25 mouse cellular contexts compared by ENCODE assay signal in the genomic region with DNA sequence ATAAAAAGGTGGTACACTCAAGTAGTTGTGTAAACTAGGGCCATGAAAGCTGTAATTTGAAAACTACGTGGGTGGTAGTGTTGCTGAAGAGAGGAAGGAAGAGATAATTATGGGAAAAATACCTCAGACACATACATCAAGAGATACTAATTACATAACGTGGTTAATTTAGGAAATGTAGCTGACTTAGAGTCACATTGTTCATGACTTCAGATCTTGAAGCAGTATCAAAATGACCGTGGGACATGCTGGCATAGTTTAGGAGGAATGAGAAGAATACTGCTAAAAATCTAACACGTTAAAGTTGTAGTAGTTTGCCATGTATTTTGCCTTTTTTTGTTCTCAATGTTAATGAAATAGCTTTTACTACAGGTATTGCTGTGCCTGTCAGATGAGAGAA.
"Had no signal": no experiment of that assay in that cellular context is flagged by ENCODE, and none has a peak within 500 bp of the region (broad histone marks: within the 10 kb centered on the region; RNA-seq: fewer than 3 reads in every experiment).

No protein-coding gene starts in this region.

- H3K27ac ChIP-seq: heart, adult 2 months; heart, embryonic 13.5 days; heart, embryonic 15.5 days; hindbrain, embryonic 13.5 days; hindbrain, embryonic 15.5 days; hindbrain, postnatal 0 days; kidney, embryonic 15.5 days; kidney, postnatal 0 days; limb, embryonic 13.5 days; limb, embryonic 15.5 days; liver, embryonic 12.5 days; liver, embryonic 14.5 days had no signal

- ATAC-seq: hindbrain, postnatal 0 days; intestine, embryonic 16.5 days; liver, embryonic 12.5 days had no signal

- DNase-seq: gastrocnemius, postnatal 14 days; gastrocnemius, postnatal 36 days; heart, adult 11 months; heart, adult 2 months; heart, postnatal 14 days; heart, postnatal 36 days; kidney, adult 11 months; kidney, adult 2 months; kidney, adult 9 months; kidney, postnatal 14 days; kidney, postnatal 36 days; layer of hippocampus, adult 9-11 months; layer of hippocampus, postnatal 36 days had no signal

- H3K4me3 ChIP-seq: heart, adult 2 months; heart, embryonic 13.5 days; heart, embryonic 15.5 days; hindbrain, embryonic 13.5 days; hindbrain, embryonic 15.5 days; kidney, embryonic 15.5 days; limb, embryonic 13.5 days; limb, embryonic 15.5 days; liver, embryonic 12.5 days had no signal
